Mouse (Mus musculus): ENCODE measurements at regions not wholly inside any gene's neighbourhood (a gene's known extent, or its start where the extent isn't known, plus 50 kb on each side); places are given as distances from the start of the nearest gene placed in this dataset.

DNA sequence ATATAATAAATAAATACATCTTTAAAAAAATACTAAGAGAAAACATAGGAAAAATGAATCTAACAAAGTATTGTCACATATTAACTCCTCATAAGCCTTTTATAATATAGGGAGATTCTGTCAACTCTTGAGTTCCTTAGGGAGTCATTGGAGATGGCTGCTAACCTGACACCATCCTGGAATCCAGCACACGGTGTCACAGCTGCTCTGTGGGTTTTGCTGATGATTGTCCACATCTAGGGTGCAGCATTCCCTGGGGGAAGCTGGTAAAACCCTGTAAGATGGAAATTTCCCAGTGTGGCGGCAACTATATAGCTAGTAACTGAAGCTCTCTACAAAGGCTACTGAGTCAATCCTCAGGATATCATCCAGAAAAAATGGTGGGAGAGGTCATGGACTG is 58.9 kb upstream of the E2f3 start:
- in situ Hi-C loops (cut with MboI), result no loop called here

DNA sequence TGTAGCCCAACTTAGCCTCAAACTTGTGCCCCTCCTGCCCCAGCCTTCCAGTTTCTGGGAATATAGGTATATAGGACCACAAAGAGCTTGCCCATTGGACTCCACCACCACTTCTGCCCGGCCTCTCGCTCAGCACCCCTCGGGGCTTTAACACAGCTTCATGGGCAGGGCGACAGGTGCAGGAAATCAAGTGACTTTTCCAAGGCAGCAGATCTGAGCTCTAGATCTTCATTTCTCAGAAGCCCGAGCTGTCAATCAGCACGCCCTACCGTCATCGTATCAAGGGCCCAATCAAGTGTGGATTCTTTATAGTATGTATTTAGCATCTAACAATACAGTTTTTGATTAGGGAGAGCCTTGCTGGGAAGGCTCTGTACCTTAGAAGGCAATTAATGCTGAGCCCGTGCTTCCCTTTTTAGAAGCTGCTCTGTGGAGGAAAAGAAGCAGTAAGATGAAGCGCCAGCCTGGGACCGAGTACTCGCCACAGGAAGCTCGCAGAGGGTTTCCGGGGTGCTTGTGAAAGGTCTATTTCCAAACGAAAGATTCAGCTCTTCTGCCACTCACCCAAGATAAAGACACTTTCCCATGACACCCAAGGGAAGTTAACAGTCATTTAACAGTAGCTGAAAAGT is 56.9 kb upstream of the E2f3 start:
- in situ Hi-C loops (cut with MboI), result no loop called here

DNA sequence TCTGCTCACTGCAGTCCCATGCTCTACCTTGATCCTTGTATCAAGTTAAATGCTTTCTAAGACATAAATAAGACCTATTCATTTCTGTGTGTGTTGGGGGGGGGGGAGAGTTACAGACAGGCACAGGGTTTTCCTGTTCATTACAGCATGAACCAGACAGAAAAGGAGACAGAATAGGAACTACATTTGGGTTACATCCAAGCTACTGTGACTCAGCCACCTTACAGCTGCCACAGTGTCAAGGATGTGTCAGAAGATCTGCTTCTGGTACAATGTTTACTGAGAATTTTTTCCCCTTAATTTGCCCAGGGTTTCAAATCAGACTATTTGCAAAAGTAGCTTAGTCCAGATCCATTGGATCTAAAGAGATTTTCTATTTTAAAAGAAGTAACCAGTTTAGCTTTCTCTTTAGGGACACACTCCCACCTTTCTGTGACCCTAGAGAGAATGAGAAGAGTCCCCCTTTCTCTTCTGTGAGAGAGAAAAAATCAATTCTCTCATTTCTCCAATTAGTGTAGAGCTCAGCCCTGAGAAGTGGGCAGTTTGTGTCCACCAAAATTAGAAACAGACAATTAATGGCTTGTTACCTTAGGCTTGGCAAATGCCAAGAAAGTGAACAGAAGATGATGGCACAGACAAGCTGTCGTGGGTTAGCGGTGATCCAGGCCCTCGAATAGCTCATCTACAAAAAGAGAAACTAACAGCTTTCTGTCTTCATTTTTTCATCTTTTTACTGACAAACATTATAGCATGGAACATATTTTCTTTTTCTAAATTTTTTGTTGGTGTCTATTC is 55.8 kb upstream of the E2f3 start:
- in situ Hi-C loops (cut with MboI), result no loop called here

DNA sequence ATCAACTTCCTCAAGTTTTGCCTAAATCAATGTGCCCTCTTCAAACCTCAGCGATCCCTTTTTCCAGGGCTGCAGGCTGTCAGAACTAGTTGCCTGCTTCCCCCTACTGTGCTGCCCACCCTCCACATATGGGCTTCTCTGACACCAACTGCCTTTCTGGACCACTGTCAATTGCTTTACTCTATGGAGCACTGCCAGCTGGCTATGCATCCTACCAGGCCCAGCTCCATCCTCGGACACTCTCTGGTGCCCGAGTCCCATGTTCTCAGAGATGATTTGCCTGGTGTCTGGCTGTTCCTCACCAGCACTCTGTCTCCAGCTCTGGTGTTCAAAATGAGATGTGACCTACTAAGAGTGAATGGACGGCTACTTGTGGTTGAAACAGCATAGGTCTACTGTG is 54.4 kb upstream of the E2f3 start:
- in situ Hi-C loops (cut with MboI), result no loop called here

DNA sequence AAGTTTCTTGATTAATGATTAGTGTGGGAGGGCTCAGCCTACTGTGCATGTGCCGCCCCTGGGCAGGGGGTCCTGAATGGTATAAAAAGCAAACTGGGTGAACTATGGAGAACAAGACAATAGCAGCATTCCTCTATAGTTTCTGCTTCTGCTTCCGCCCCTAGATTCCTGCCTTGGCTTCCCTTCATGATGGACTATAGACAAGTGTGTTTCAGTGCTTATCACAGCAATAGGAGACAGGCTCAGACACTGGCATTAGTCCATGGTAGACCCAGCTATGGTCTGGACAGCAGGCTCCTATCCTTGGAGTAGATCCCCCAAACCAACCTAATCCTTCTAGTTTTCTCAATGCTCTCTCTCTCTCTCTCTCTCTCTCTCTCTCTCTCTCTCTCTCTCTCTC is 53.9 kb upstream of the E2f3 start:
- in situ Hi-C loops (cut with MboI), result no loop called here

DNA sequence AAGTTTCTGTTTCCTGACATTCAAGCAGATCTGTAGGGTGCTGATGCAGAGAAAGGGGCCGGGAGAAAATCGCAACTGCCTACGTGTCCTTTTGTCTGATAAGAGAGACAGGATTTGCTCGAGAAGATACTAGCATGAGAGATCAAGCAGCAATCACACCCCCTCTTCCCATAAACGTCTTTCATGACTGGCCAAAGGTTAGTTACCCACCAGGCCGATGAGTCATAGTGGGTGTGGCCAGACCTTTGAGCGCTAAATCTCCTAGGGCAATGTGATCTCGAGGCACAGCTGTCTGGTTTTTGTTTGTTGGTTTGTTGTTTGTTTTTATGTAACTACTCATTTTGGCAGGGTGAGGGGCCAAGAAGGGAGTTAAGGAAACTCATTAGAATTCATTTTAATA is 50.7 kb upstream of the E2f3 start:
- in situ Hi-C loops (cut with MboI), result no loop called here

DNA sequence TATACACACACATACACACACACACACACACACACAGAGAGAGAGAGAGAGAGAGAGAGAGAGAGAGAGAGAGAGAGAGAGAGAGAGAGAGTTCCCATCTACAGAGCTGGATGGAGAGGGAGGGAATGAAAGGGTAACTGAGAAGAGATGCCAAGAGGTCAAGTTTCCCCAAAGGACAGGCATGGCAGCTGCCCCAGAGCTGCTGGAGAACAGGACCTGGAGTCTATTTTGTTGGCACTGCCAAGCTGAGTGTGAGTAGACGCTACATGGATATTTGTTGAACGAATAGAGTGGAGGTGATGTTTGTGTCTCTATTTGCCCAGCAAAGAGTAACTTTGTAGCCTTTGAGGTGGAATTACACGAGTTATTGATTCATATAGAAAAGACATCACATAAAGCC is 50.2 kb upstream of the E2f3 start:
- in situ Hi-C loops (cut with MboI), result no loop called here

Data from mature B cell (primary cell).